Mouse (Mus musculus): ENCODE results near the gene Zfp385a. TPM values are rescaled to one million over a fixed set of nuclear protein-coding genes. Genes with fewer than 3 reads are reported as not detected.

The Zfp385a gene
- polyA plus RNA-seq, 1 experiment from 2014 or later = 9.2 TPM

GRCm38 (mm10) chr15:103362950-103363349 is 23.1 kb upstream of the Zfp385a start:
- no peak overlapping the region for H3K4me3 ChIP-seq
- no peak overlapping the region for H3K9ac ChIP-seq
- no peaks in the 10 kb centered on the region for H3K9me3 ChIP-seq (replicated peaks)
- H3K4me1 ChIP-seq (replicated peaks) = peaks cover 75% of the 10 kb centered on the region
- H3K4me2 ChIP-seq = no peak overlapping the region
- H3K27me3 ChIP-seq (replicated peaks) = no peaks in the 10 kb centered on the region
- peak overlapping the region; percentile 54; the same call in 1 of the 2 replicates for H3K27ac ChIP-seq (ENCODE audit: poor library complexity, severe bottlenecking)
- ATAC-seq (ENCODE audit: insufficient number of reproducible peaks, low FRiP score) = no peak
- WGBS = 75% methylated on average over 3 of the region's 3 CpGs
- H3K36me3 ChIP-seq = peaks cover 17% of the 10 kb centered on the region

GRCm38 (mm10) chr15:103362333-103362732 is 22.4 kb upstream of the Zfp385a start:
- H3K9me3 ChIP-seq (replicated peaks) = no peaks in the 10 kb centered on the region
- H3K4me3 ChIP-seq = no peak overlapping the region
- no peaks in the 10 kb centered on the region for H3K27me3 ChIP-seq (replicated peaks)
- H3K36me3 ChIP-seq = peaks cover 23% of the 10 kb centered on the region
- 0 out of 2 replicates have a peak overlapping the region, but pooled peaks have one; percentile 54 for H3K27ac ChIP-seq (ENCODE audit: poor library complexity, severe bottlenecking)
- peaks cover 75% of the 10 kb centered on the region for H3K4me1 ChIP-seq (replicated peaks)
- no peak overlapping the region for H3K9ac ChIP-seq
- WGBS = 72% methylated on average over 7 of the region's 7 CpGs
- H3K4me2 ChIP-seq = no peak overlapping the region
- no peak for ATAC-seq (ENCODE audit: insufficient number of reproducible peaks, low FRiP score)

- 0 out of 2 replicates have a peak overlapping the region, but pooled peaks have one; percentile 39 for H3K9ac ChIP-seq
- H3K4me3 ChIP-seq = no peak overlapping the region
- peaks cover 33% of the 10 kb centered on the region for H3K36me3 ChIP-seq
- no peaks in the 10 kb centered on the region for H3K27me3 ChIP-seq (replicated peaks)
- ATAC-seq (ENCODE audit: insufficient number of reproducible peaks, low FRiP score) = no peak
- whole genome bisulfite sequencing = 24% methylated on average over 1 of the region's 1 CpGs
- H3K4me2 ChIP-seq = 0 out of 2 replicates have a peak overlapping the region, but pooled peaks have one; percentile 6
- peaks cover 78% of the 10 kb centered on the region for H3K4me1 ChIP-seq (replicated peaks)
- H3K9me3 ChIP-seq (replicated peaks) = no peaks in the 10 kb centered on the region
- peak overlapping the region; percentile 2; the same call in 1 of the 2 replicates for H3K27ac ChIP-seq (ENCODE audit: poor library complexity, severe bottlenecking)
Observed at GRCm38 (mm10) chr15:103361269-103361668, 21.4 kb upstream of the Zfp385a start.

GRCm38 (mm10) chr15:103359869-103360602 is 20.1 kb upstream of the Zfp385a start:
- no peaks in the 10 kb centered on the region for H3K9me3 ChIP-seq (replicated peaks)
- no peak for ATAC-seq (ENCODE audit: insufficient number of reproducible peaks, low FRiP score)
- WGBS = 87% methylated on average over 5 of the region's 5 CpGs
- no peaks in the 10 kb centered on the region for H3K27me3 ChIP-seq (replicated peaks)
- no peak overlapping the region for H3K4me3 ChIP-seq
- peaks cover 45% of the 10 kb centered on the region for H3K36me3 ChIP-seq
- H3K27ac ChIP-seq (ENCODE audit: poor library complexity, severe bottlenecking) = peak overlapping the region; percentile 99
- peak overlapping the region; percentile 59 for H3K9ac ChIP-seq
- H3K4me2 ChIP-seq = peak overlapping the region; percentile 51; the same call in 1 of the 2 replicates
- peaks cover 85% of the 10 kb centered on the region for H3K4me1 ChIP-seq (replicated peaks)

- peak overlapping the region; percentile 99 for H3K27ac ChIP-seq (ENCODE audit: poor library complexity, severe bottlenecking)
- peak overlapping the region; percentile 51 for H3K4me2 ChIP-seq
- ATAC-seq (ENCODE audit: insufficient number of reproducible peaks, low FRiP score) = 0 out of 2 replicates have a peak, but pooled peaks have one; percentile 20
- H3K36me3 ChIP-seq = peaks cover 54% of the 10 kb centered on the region
- H3K4me1 ChIP-seq (replicated peaks) = peaks cover 85% of the 10 kb centered on the region
- H3K9ac ChIP-seq = peak overlapping the region; percentile 59; the same call in 1 of the 2 replicates
- no peak overlapping the region for H3K4me3 ChIP-seq
- no peaks in the 10 kb centered on the region for H3K27me3 ChIP-seq (replicated peaks)
- no peaks in the 10 kb centered on the region for H3K9me3 ChIP-seq (replicated peaks)
- WGBS = 18% methylated on average over 1 of the region's 1 CpGs
Observed at GRCm38 (mm10) chr15:103359122-103359510, 19.2 kb upstream of the Zfp385a start.

- WGBS = 31% methylated on average over 4 of the region's 4 CpGs
- H3K27ac ChIP-seq (ENCODE audit: poor library complexity, severe bottlenecking) = peak overlapping the region; percentile 99
- no peak overlapping the region for H3K4me3 ChIP-seq
- peaks cover 60% of the 10 kb centered on the region for H3K36me3 ChIP-seq
- peak; percentile 55 for ATAC-seq (ENCODE audit: insufficient number of reproducible peaks, low FRiP score)
- no peaks in the 10 kb centered on the region for H3K27me3 ChIP-seq (replicated peaks)
- H3K9me3 ChIP-seq (replicated peaks) = no peaks in the 10 kb centered on the region
- H3K9ac ChIP-seq = peak overlapping the region; percentile 59
- peak overlapping the region; percentile 51 for H3K4me2 ChIP-seq
- H3K4me1 ChIP-seq (replicated peaks) = peaks cover 83% of the 10 kb centered on the region
Observed at GRCm38 (mm10) chr15:103358278-103359121, 18.6 kb upstream of the Zfp385a start.

- peak overlapping the region; percentile 99 for H3K27ac ChIP-seq (ENCODE audit: poor library complexity, severe bottlenecking)
- no peak overlapping the region for H3K4me3 ChIP-seq
- H3K27me3 ChIP-seq (replicated peaks) = no peaks in the 10 kb centered on the region
- H3K36me3 ChIP-seq = peaks cover 67% of the 10 kb centered on the region
- H3K9me3 ChIP-seq (replicated peaks) = no peaks in the 10 kb centered on the region
- H3K9ac ChIP-seq = peak overlapping the region; percentile 59
- no peak for ATAC-seq (ENCODE audit: insufficient number of reproducible peaks, low FRiP score)
- H3K4me2 ChIP-seq = no peak overlapping the region
- whole genome bisulfite sequencing = 75% methylated on average over 4 of the region's 4 CpGs
- peaks cover 77% of the 10 kb centered on the region for H3K4me1 ChIP-seq (replicated peaks)
Observed at GRCm38 (mm10) chr15:103357817-103358216, 17.9 kb upstream of the Zfp385a start.

GRCm38 (mm10) chr15:103356130-103356529 is 16.2 kb upstream of the Zfp385a start:
- Histone ChIP-seq H3K4me1 (replicated peaks) (peaks cover 64% of the 10 kb centered on the region), H3K4me3 (no peak overlapping the region), H3K4me2 (no peak overlapping the region), H3K36me3 (peaks cover 74% of the 10 kb centered on the region), H3K9ac (peak overlapping the region; percentile 38; the same call in 1 of the 2 replicates), H3K27ac (ENCODE audit: poor library complexity, severe bottlenecking) (peak overlapping the region; percentile 99), H3K27me3 (replicated peaks) (no peaks in the 10 kb centered on the region), H3K9me3 (replicated peaks) (no peaks in the 10 kb centered on the region)
- ATAC-seq (ENCODE audit: insufficient number of reproducible peaks, low FRiP score) = no peak
- WGBS = 48% methylated on average over 4 of the region's 4 CpGs

- 47% methylated on average over 4 of the region's 4 CpGs for WGBS
- H3K27me3 ChIP-seq (replicated peaks) = no peaks in the 10 kb centered on the region
- no peaks in the 10 kb centered on the region for H3K9me3 ChIP-seq (replicated peaks)
- H3K4me3 ChIP-seq = no peak overlapping the region
- no peak overlapping the region for H3K4me2 ChIP-seq
- H3K36me3 ChIP-seq = peaks cover 79% of the 10 kb centered on the region
- H3K4me1 ChIP-seq (replicated peaks) = peaks cover 61% of the 10 kb centered on the region
- H3K9ac ChIP-seq = peak overlapping the region; percentile 19; the same call in 1 of the 2 replicates
- peak overlapping the region; percentile 99 for H3K27ac ChIP-seq (ENCODE audit: poor library complexity, severe bottlenecking)
- ATAC-seq (ENCODE audit: insufficient number of reproducible peaks, low FRiP score) = no peak
Observed at GRCm38 (mm10) chr15:103355420-103355819, 15.5 kb upstream of the Zfp385a start.

- no peak for ATAC-seq (ENCODE audit: insufficient number of reproducible peaks, low FRiP score)
- WGBS = 75% methylated on average over 2 of the region's 2 CpGs
- H3K36me3 ChIP-seq = peaks cover 86% of the 10 kb centered on the region
- no peaks in the 10 kb centered on the region for H3K9me3 ChIP-seq (replicated peaks)
- no peak overlapping the region for H3K4me2 ChIP-seq
- peaks cover 54% of the 10 kb centered on the region for H3K4me1 ChIP-seq (replicated peaks)
- no peak overlapping the region for H3K4me3 ChIP-seq
- peak overlapping the region; percentile 75 for H3K27ac ChIP-seq (ENCODE audit: poor library complexity, severe bottlenecking)
- H3K9ac ChIP-seq = peak overlapping the region; percentile 49; the same call in 1 of the 2 replicates
- H3K27me3 ChIP-seq (replicated peaks) = no peaks in the 10 kb centered on the region
Observed at GRCm38 (mm10) chr15:103354690-103355089, 14.8 kb upstream of the Zfp385a start.
